Mouse (Mus musculus) embryonic facial prominence, embryonic 13.5 days (tissue): Measurements from ENCODE around the gene Myo1d. TPM values are rescaled to one million over a fixed set of nuclear protein-coding genes. Genes with fewer than 3 reads are reported as not detected.
A peak's percentile ranks its signal among the peaks of the same experiment; 100 is the strongest.

ENCODE experiments used
- ATAC-seq: fragments of 200-750 bp; cut with Nextera tagmentation; 2 replicates; pipeline ENCODE4 v1.8.0; 2017; ENCODE audit warnings: low read depth; ENCODE audit not compliant: insufficient number of reproducible peaks, insufficient read depth, low FRiP score, low TSS enrichment
- H3K27ac ChIP-seq: fragments of 300-500 bp; sonication (generic); 2 replicates; pipeline ENCODE4 v1.5.1; 2015; ENCODE audit warnings: moderate library complexity, mild to moderate bottlenecking, inconsistent platforms
- H3K27me3 ChIP-seq: fragments of 300-500 bp; sonication (generic); 2 replicates; pipeline ENCODE4 v1.6.1; 2015; ENCODE audit warnings: mild to moderate bottlenecking, inconsistent platforms
- H3K36me3 ChIP-seq: fragments of 300-500 bp; sonication (generic); 2 replicates; pipeline ENCODE4 v1.6.1; 2015; ENCODE audit warnings: mild to moderate bottlenecking, inconsistent platforms
- H3K4me1 ChIP-seq: fragments of 300-500 bp; sonication (generic); 2 replicates; pipeline ENCODE4 v1.6.1; 2015; ENCODE audit warnings: inconsistent platforms
- H3K4me2 ChIP-seq: fragments of 300-500 bp; sonication (generic); 2 replicates; pipeline ENCODE4 v1.6.1; 2015; ENCODE audit warnings: moderate library complexity, mild to moderate bottlenecking, inconsistent platforms
- H3K4me3 ChIP-seq: fragments of 300-500 bp; sonication (generic); 2 replicates; pipeline ENCODE4 v1.5.1; 2015; ENCODE audit warnings: mild to moderate bottlenecking, inconsistent platforms
- H3K9ac ChIP-seq: fragments of 300-500 bp; sonication (generic); 2 replicates; pipeline ENCODE4 v1.6.1; 2015; ENCODE audit warnings: mild to moderate bottlenecking, inconsistent platforms
- H3K9me3 ChIP-seq: fragments of 300-500 bp; sonication (generic); 2 replicates; pipeline ENCODE4 v1.6.1; 2016; ENCODE audit warnings: inconsistent platforms
- WGBS: fragments of 180-500 bp; shearing (Covaris S2); methylation state at CpG from one replicate; pipeline ENCODE4 v1.1.7; 2015; ENCODE audit warnings: mixed read lengths; 5-methylcytosine and 5-hydroxymethylcytosine counted together
- polyA plus RNA-seq: library from polyadenylated mRNA; unstranded; fragments of >200 nt; fragmentation: Nextera tagmentation; extraction: Ambion mirVana; gene quantifications from 2 replicates; pipeline ENCODE4 v1.2.1, GENCODE M21; 2015

The Myo1d gene
- polyA plus RNA-seq, 1 experiment from 2014 or later: 7.7 TPM

GRCm38 (mm10) chr11:80666211-80666610 is 113.6 kb downstream of the Myo1d start:
- 0 out of 2 replicates have a peak, but pooled peaks cover 4% of the 10 kb centered on the region for H3K4me1 ChIP-seq
- H3K9ac ChIP-seq: no peak overlapping the region
- 90% methylated on average over 8 of the region's 8 CpGs for WGBS
- no peak for ATAC-seq
- H3K4me2 ChIP-seq: no peak overlapping the region
- no peaks in the 10 kb centered on the region for H3K27me3 ChIP-seq
- no peak overlapping the region for H3K27ac ChIP-seq
- no peak overlapping the region for H3K4me3 ChIP-seq
- H3K36me3 ChIP-seq: no peaks in the 10 kb centered on the region
- no peaks in the 10 kb centered on the region for H3K9me3 ChIP-seq

- H3K4me3 ChIP-seq: no peak overlapping the region
- H3K4me1 ChIP-seq: no peaks in the 10 kb centered on the region
- ATAC-seq: no peak
- H3K27me3 ChIP-seq: no peaks in the 10 kb centered on the region
- H3K9ac ChIP-seq: no peak overlapping the region
- H3K36me3 ChIP-seq: no peaks in the 10 kb centered on the region
- no peaks in the 10 kb centered on the region for H3K9me3 ChIP-seq
- H3K4me2 ChIP-seq: no peak overlapping the region
- 72% methylated on average over 3 of the region's 3 CpGs for WGBS
- H3K27ac ChIP-seq: no peak overlapping the region
These were observed 115.6 kb downstream of the Myo1d start for GRCm38 (mm10) chr11:80664261-80664660.

DNA sequence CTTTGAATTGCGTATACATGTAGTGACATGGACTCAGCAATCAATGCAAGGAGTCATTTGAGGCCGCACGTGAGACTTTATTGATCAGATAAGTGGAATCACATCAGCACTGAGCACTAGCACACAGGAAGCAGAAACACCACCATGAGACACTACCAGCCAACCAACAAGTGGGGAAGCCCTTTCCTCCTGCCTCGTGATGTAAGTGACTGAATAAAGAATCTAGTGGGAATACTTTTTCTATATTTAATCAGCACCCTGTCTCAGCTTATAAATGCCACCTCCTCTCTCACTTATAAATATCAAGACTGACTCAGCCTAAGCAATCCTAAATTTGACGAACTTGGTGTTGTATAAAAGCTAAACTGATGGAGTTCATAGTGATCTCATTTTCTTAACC is 134.7 kb downstream of the Myo1d start:
- Histone ChIP-seq H3K27ac (no peak overlapping the region), H3K36me3 (no peaks in the 10 kb centered on the region), H3K4me1 (no peaks in the 10 kb centered on the region), H3K4me2 (no peak overlapping the region), H3K27me3 (no peaks in the 10 kb centered on the region), H3K4me3 (no peak overlapping the region), H3K9me3 (no peaks in the 10 kb centered on the region), H3K9ac (no peak overlapping the region)
- ATAC-seq: no peak
- WGBS: 90% methylated on average over 5 of the region's 5 CpGs

DNA sequence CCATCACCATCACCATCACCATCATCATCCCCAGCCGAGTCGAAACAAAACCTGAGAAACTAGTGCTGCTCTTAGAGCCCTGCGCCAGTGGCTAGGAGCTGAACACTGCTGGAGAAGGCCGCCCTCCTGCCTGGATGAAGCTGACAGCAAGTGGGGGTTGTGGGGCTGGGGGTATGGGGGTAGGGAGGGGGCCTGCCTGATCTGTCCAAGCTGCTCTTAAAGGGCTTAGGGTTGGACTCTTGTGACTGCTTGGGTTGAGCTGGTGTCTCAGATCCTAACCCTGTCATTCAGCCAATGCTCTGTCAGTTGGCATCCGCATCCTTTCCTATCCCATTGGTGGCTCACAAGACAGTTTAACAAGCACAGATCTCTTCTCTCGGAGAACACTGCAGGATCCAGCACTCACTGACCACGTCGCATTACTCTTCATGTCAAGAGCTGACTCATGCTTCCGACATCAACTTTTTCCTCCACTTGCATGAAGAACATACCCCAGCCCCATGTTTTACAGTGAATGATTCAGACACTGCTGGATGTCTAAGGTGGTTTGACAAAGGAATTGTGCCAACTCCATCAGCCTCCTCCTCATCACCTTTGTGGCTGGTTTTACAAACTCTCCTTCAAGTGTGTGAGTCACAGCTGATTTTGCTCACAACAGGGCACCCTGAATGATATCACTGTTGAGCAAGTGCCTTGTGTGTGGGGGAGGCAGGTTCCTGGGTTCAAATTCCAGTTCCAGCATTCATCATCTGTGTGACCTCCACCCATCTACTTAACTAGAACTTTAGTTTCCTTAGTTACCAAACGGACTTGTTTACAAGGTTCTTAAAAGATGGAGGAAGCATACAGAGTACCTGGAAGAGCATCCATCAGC is 150.6 kb downstream of the Myo1d start:
- no peak overlapping the region for H3K4me3 ChIP-seq
- H3K9ac ChIP-seq: no peak overlapping the region
- H3K27me3 ChIP-seq: no peaks in the 10 kb centered on the region
- ATAC-seq: no peak
- H3K9me3 ChIP-seq: no peaks in the 10 kb centered on the region
- H3K4me1 ChIP-seq: no peaks in the 10 kb centered on the region
- no peak overlapping the region for H3K27ac ChIP-seq
- H3K36me3 ChIP-seq: no peaks in the 10 kb centered on the region
- H3K4me2 ChIP-seq: no peak overlapping the region
- WGBS: 82% methylated on average over 10 of the region's 10 CpGs

GRCm38 (mm10) chr11:80628581-80628980 is 151.2 kb downstream of the Myo1d start:
- Histone ChIP-seq H3K9ac (no peak overlapping the region), H3K27ac (no peak overlapping the region), H3K9me3 (no peaks in the 10 kb centered on the region), H3K4me1 (no peaks in the 10 kb centered on the region), H3K4me2 (no peak overlapping the region), H3K36me3 (no peaks in the 10 kb centered on the region), H3K4me3 (no peak overlapping the region), H3K27me3 (no peaks in the 10 kb centered on the region)
- WGBS: 54% methylated on average over 4 of the region's 4 CpGs
- no peak for ATAC-seq

GRCm38 (mm10) chr11:80623038-80623380 is 156.8 kb downstream of the Myo1d start:
- H3K9ac ChIP-seq: no peak overlapping the region
- H3K9me3 ChIP-seq: no peaks in the 10 kb centered on the region
- 21% methylated on average over 7 of the region's 7 CpGs for WGBS
- no peak overlapping the region for H3K4me3 ChIP-seq
- H3K4me1 ChIP-seq: peaks cover 10% of the 10 kb centered on the region; the same call in 1 of the 2 replicates
- H3K4me2 ChIP-seq: peak overlapping the region; percentile 37
- no peak for ATAC-seq
- H3K36me3 ChIP-seq: no peaks in the 10 kb centered on the region
- no peaks in the 10 kb centered on the region for H3K27me3 ChIP-seq
- H3K27ac ChIP-seq: no peak overlapping the region

DNA sequence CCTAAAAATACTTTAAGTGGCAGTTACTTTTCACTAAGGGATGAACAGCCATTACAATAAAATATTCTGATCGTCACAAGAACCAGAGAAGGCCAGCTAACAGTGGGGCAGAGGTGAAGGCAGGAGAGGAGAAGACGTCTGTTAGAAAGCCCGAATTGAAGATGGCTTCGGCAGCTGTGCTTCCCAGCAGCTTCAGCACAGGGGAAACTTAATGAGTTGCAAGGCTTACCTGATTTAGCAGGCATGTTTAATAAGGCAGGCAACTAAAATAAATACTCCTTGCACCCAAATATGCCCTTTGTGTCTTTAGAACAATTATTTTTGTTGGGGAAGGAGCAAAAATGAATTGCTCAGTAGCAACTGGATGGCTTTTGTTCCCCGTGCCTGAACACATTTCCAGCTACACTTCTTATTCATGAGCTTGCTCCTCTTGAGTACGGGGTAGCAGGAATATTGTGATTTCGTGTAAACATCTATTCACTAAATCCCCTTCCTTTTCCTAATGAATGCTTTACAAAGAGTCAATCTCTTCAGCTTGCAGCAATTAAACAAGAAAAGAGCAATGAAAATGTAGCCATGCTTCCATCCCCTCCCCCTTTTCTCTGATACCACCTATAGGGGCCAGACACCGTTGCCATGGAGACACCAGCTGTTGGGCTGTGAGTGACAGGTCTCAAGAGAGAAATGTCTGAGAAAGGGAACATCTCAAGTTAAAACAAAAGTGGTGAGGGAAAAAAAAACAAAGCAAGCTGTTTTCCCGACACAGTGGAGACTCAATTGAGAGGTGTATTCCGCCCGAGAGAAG is 157.4 kb downstream of the Myo1d start:
- Histone ChIP-seq H3K27ac (0 out of 2 replicates have a peak overlapping the region, but pooled peaks have one; percentile 52), H3K9ac (no peak overlapping the region), H3K36me3 (no peaks in the 10 kb centered on the region), H3K4me2 (peak overlapping the region; percentile 37), H3K27me3 (no peaks in the 10 kb centered on the region), H3K4me3 (no peak overlapping the region), H3K4me1 (peaks cover 10% of the 10 kb centered on the region; the same call in 1 of the 2 replicates), H3K9me3 (no peaks in the 10 kb centered on the region)
- 11% methylated on average over 11 of the region's 11 CpGs for WGBS
- no peak for ATAC-seq

GRCm38 (mm10) chr11:80614949-80615725 is 164.7 kb downstream of the Myo1d start:
- no peak for ATAC-seq
- 0 out of 2 replicates have a peak, but pooled peaks cover 4% of the 10 kb centered on the region for H3K4me1 ChIP-seq
- H3K36me3 ChIP-seq: no peaks in the 10 kb centered on the region
- H3K27ac ChIP-seq: no peak overlapping the region
- no peaks in the 10 kb centered on the region for H3K27me3 ChIP-seq
- H3K9ac ChIP-seq: no peak overlapping the region
- H3K9me3 ChIP-seq: no peaks in the 10 kb centered on the region
- H3K4me2 ChIP-seq: no peak overlapping the region
- WGBS: 31% methylated on average over 6 of the region's 6 CpGs
- no peak overlapping the region for H3K4me3 ChIP-seq

- H3K4me2 ChIP-seq: no peak overlapping the region
- no peak overlapping the region for H3K4me3 ChIP-seq
- H3K4me1 ChIP-seq: 0 out of 2 replicates have a peak, but pooled peaks cover 4% of the 10 kb centered on the region
- H3K36me3 ChIP-seq: no peaks in the 10 kb centered on the region
- ATAC-seq: no peak
- H3K9ac ChIP-seq: no peak overlapping the region
- WGBS: 36% methylated on average over 5 of the region's 5 CpGs
- H3K9me3 ChIP-seq: no peaks in the 10 kb centered on the region
- H3K27me3 ChIP-seq: no peaks in the 10 kb centered on the region
- H3K27ac ChIP-seq: no peak overlapping the region
These were observed 165.4 kb downstream of the Myo1d start for GRCm38 (mm10) chr11:80614418-80614817.

DNA sequence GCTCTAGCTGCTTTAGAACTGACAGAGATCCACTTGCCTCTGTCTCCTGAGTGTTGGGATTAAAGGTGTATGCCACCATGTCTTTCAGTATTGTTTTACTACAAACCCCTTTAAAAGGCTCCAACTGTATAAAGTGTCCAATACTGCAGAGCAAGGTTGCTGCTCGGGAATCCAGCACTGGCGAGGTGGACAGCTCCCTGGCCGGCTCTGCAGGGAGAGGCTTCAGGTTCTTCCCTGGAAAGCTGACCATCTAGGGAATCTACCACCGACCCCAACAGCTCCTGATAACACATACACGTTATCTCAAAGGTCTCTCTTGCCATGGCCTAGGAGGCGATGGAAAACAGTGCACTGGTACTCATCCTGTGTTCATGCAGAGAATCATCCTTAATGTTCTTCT is 166.3 kb downstream of the Myo1d start:
- Histone ChIP-seq H3K4me2 (no peak overlapping the region), H3K27ac (no peak overlapping the region), H3K36me3 (no peaks in the 10 kb centered on the region), H3K9ac (no peak overlapping the region), H3K27me3 (no peaks in the 10 kb centered on the region), H3K4me1 (0 out of 2 replicates have a peak, but pooled peaks cover 4% of the 10 kb centered on the region), H3K9me3 (no peaks in the 10 kb centered on the region), H3K4me3 (no peak overlapping the region)
- WGBS: 10% methylated on average over 6 of the region's 6 CpGs
- ATAC-seq: no peak
